Mouse (Mus musculus) liver, embryonic 16.5 days (tissue): ENCODE measurements around the gene Pgs1. TPM values are rescaled to one million over a fixed set of nuclear protein-coding genes. Genes with fewer than 3 reads are reported as not detected.

Experiments used
- ATAC-seq: fragments of 200-750 bp; cut with Nextera tagmentation; 2 replicates; pipeline ENCODE4 v1.8.0; 2017; ENCODE audit warnings: low read depth, mild to moderate bottlenecking, moderate number of reproducible peaks, moderate library complexity
- H3K27ac ChIP-seq: fragments of 300-500 bp; sonication (generic); 2 replicates; pipeline ENCODE4 v1.5.1; 2014; ENCODE audit warnings: mild to moderate bottlenecking, low read length
- H3K27me3 ChIP-seq: fragments of 300-500 bp; sonication (generic); 2 replicates; pipeline ENCODE4 v1.6.1; 2014; ENCODE audit warnings: low read depth, low read length, mixed read lengths; ENCODE audit not compliant: control insufficient read depth, insufficient read depth
- H3K36me3 ChIP-seq: fragments of 300-500 bp; sonication (generic); 2 replicates; pipeline ENCODE4 v1.6.1; 2014; ENCODE audit warnings: mild to moderate bottlenecking; ENCODE audit not compliant: control insufficient read depth, insufficient read depth
- H3K4me1 ChIP-seq: fragments of 300-500 bp; sonication (generic); 2 replicates; pipeline ENCODE4 v1.6.1; 2014; ENCODE audit warnings: low read depth, low read length, mixed read lengths; ENCODE audit not compliant: control insufficient read depth
- H3K4me2 ChIP-seq: fragments of 300-500 bp; sonication (generic); 2 replicates; pipeline ENCODE4 v1.6.1; 2014; ENCODE audit warnings: low read depth, low read length, mixed read lengths
- H3K4me3 ChIP-seq: fragments of 300-500 bp; sonication (generic); 2 replicates; pipeline ENCODE4 v1.5.1; 2014; ENCODE audit warnings: low read depth, mild to moderate bottlenecking, low read length
- H3K9ac ChIP-seq: fragments of 300-500 bp; sonication (generic); 2 replicates; pipeline ENCODE4 v1.6.1; 2014; ENCODE audit warnings: low read depth, low read length
- H3K9me3 ChIP-seq: fragments of 300-500 bp; sonication (generic); replicated peaks from 2 replicates; pipeline ENCODE4 v1.6.1; 2016; ENCODE audit warnings: low read length; ENCODE audit not compliant: control insufficient read depth
- WGBS: fragments of 180-500 bp; shearing (Covaris S2); extraction: QIAGEN DNeasy Blood & Tissue Kit; methylation state at CpG from one replicate; pipeline ENCODE4 v1.1.7; 2014; ENCODE audit not compliant: insufficient replicate concordance; 5-methylcytosine and 5-hydroxymethylcytosine counted together
- polyA plus RNA-seq: library from polyadenylated mRNA; unstranded; fragments of >200 nt; fragmentation: Nextera tagmentation; extraction: Ambion mirVana; gene quantifications from 2 replicates; pipeline ENCODE4 v1.2.1, GENCODE M21; 2015

Pgs1 gene
- polyA plus RNA-seq, 1 experiment from 2014 or later, result 13.7 TPM

DNA sequence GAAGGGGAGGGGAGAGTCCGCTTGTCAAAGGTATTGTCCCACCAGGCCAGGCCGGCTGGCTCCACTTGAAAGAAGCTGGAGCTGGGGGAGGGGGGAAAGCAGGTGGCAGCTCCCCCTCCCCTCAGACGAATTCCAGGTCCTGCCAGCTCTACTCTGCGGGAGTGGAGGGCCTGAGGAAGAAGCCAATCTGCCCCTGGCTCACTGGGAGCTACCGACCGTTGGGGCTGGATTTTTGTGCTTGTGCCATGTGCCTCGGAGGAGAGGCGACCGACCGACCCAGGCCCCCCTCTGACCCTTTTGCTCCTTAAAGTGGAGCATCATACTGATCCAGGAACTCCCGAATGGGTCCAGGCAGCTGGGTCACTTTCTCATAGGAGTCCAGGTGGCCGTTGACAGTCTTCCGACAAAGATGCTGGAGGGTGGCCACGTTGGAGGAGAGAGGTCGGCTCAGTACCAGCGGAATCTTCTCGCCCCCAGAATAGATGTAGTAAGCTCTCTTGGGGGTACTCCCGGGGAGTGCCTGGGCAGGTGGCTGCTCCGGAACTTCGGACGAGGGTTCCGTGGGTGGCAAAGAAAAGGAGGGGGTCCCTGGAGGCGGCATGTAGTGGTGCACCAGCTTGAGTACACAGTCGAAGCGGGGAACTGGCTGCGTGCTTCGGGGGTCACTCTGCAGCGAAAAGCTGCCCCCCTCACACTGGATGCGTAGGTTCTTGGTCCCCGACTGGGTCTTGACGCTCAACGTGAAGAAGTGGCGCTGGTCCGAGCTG lies 18.7 kb upstream of the Pgs1 start:
- Histone ChIP-seq H3K27ac (no peak overlapping the region), H3K4me1 (peaks cover 49% of the 10 kb centered on the region), H3K9me3 (no peaks in the 10 kb centered on the region), H3K36me3 (peaks cover 8% of the 10 kb centered on the region; the same call in 1 of the 2 replicates), H3K27me3 (peaks cover 58% of the 10 kb centered on the region), H3K9ac (peak overlapping the region; percentile 82), H3K4me3 (peak overlapping the region; percentile 77), H3K4me2 (peak overlapping the region; percentile 81)
- no peak for ATAC-seq
- 29% methylated on average over 34 of the region's 34 CpGs for WGBS

GRCm38 (mm10) chr11:117968016-117968671 lies 17.9 kb upstream of the Pgs1 start:
- H3K27ac ChIP-seq, result peak overlapping the region; percentile 88
- 1% methylated on average over 64 of the region's 64 CpGs for WGBS
- no peak for ATAC-seq
- peak overlapping the region; percentile 77 for H3K4me3 ChIP-seq
- peak overlapping the region; percentile 82 for H3K9ac ChIP-seq
- peaks cover 8% of the 10 kb centered on the region; the same call in 1 of the 2 replicates for H3K36me3 ChIP-seq
- H3K9me3 ChIP-seq, result no peaks in the 10 kb centered on the region
- H3K4me1 ChIP-seq, result peaks cover 44% of the 10 kb centered on the region
- H3K4me2 ChIP-seq, result peak overlapping the region; percentile 81
- peaks cover 58% of the 10 kb centered on the region for H3K27me3 ChIP-seq

DNA sequence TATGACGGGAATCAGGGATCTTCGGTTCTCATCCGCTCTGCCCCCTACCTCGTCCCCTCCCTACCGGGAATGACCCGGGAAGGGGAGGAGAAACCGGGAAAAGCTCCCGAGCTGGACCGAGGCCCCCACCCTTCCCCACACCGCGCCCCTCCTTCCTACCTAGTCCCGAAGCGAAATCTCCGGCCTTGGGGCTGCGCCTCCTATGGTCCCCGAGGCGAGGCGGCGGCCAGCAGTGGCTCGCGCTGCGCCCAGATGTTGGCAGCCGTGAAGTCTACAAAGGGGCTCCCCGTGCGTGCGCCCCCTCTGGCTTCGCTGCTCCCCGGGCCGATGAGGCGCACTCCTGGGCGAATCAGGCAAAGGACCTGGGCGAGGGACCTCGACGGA lies 17.4 kb upstream of the Pgs1 start:
- peak overlapping the region; percentile 77 for H3K4me3 ChIP-seq
- H3K36me3 ChIP-seq, result peaks cover 8% of the 10 kb centered on the region; the same call in 1 of the 2 replicates
- H3K4me1 ChIP-seq, result peaks cover 39% of the 10 kb centered on the region
- peak overlapping the region; percentile 82 for H3K9ac ChIP-seq
- peak; percentile 41 for ATAC-seq
- H3K4me2 ChIP-seq, result peak overlapping the region; percentile 81
- peaks cover 55% of the 10 kb centered on the region for H3K27me3 ChIP-seq
- under 1% methylated on average over 34 of the region's 34 CpGs for WGBS
- peak overlapping the region; percentile 88 for H3K27ac ChIP-seq
- no peaks in the 10 kb centered on the region for H3K9me3 ChIP-seq

DNA sequence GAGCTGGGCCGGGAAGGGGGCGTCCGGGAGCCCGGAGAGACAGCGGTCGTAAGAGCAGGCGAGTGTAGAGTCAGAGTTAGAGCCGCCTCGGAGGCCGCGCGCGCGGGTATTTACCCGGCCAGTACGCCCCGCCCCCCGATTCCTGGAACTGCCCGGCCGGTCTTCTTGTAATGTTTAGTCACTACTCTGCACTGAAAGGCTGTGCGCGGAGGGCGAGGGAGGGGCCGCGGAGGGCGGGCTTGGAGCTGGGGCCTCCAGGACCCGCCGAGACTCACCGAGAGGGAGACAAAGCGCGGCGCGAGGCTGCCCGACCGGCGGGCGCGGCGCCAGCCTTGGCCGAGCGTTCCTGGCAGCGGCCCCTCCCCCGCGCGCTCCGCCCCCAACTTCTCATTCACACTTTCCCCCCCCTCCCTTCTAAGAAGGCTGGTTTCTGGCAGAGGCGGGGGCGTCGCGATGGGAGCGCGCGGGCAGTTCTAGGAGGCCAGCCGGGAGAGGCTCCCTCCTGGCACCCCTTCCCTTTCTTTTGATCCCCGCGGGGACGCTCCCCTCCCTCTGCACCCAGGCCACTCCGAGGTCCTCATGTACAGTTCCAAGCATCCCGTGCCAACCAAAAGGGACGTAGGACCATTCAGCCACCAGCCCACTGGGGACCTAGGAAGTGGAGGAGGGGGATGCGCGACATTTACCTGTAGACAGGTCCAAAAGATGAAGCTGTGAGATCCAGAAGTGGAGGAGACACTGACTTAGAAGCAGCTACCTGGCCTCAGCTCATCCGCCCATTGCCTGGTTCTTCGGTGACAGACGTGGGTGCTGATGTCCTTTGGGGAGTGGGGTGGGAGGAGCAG lies 16.8 kb upstream of the Pgs1 start:
- H3K4me3 ChIP-seq, result peak overlapping the region; percentile 77
- peak; percentile 92 for ATAC-seq
- WGBS, result under 1% methylated on average over 46 of the region's 65 CpGs
- peaks cover 58% of the 10 kb centered on the region for H3K27me3 ChIP-seq
- no peaks in the 10 kb centered on the region for H3K9me3 ChIP-seq
- peaks cover 33% of the 10 kb centered on the region for H3K4me1 ChIP-seq
- H3K36me3 ChIP-seq, result peaks cover 8% of the 10 kb centered on the region; the same call in 1 of the 2 replicates
- peak overlapping the region; percentile 88 for H3K27ac ChIP-seq
- H3K4me2 ChIP-seq, result peak overlapping the region; percentile 81
- peak overlapping the region; percentile 82 for H3K9ac ChIP-seq

GRCm38 (mm10) chr11:117969945-117970872 lies 15.9 kb upstream of the Pgs1 start, which contains the start of gene Socs3:
Socs3 (minus strand) TSS chr11:117970047.
- ATAC-seq, result peak; percentile 65
- Histone ChIP-seq H3K9me3 (no peaks in the 10 kb centered on the region), H3K36me3 (peaks cover 8% of the 10 kb centered on the region; the same call in 1 of the 2 replicates), H3K4me2 (peak within 1 kb of the TSS; percentile 81), H3K4me3 (peak within 1 kb of the TSS; percentile 77), H3K4me1 (peaks cover 25% of the 10 kb centered on the region), H3K9ac (peak within 1 kb of the TSS; percentile 82), H3K27ac (peak within 1 kb of the TSS; percentile 88), H3K27me3 (peaks cover 62% of the 10 kb centered on the region)
- 8% methylated on average over 21 of the region's 21 CpGs for WGBS

GRCm38 (mm10) chr11:117971100-117971499 lies 15.0 kb upstream of the Pgs1 start:
- no peak overlapping the region for H3K4me2 ChIP-seq
- 75% methylated on average over 6 of the region's 6 CpGs for WGBS
- H3K4me3 ChIP-seq, result no peak overlapping the region
- H3K9ac ChIP-seq, result no peak overlapping the region
- H3K27ac ChIP-seq, result no peak overlapping the region
- H3K36me3 ChIP-seq, result peaks cover 8% of the 10 kb centered on the region; the same call in 1 of the 2 replicates
- peaks cover 20% of the 10 kb centered on the region for H3K4me1 ChIP-seq
- H3K27me3 ChIP-seq, result peaks cover 56% of the 10 kb centered on the region
- H3K9me3 ChIP-seq, result no peaks in the 10 kb centered on the region
- ATAC-seq, result no peak

- peaks cover 8% of the 10 kb centered on the region; the same call in 1 of the 2 replicates for H3K36me3 ChIP-seq
- H3K27ac ChIP-seq, result no peak overlapping the region
- H3K9me3 ChIP-seq, result no peaks in the 10 kb centered on the region
- H3K9ac ChIP-seq, result no peak overlapping the region
- no peak overlapping the region for H3K4me3 ChIP-seq
- no peak overlapping the region for H3K4me2 ChIP-seq
- 45% methylated on average over 2 of the region's 2 CpGs for WGBS
- ATAC-seq, result no peak
- peaks cover 20% of the 10 kb centered on the region for H3K4me1 ChIP-seq
- peaks cover 49% of the 10 kb centered on the region for H3K27me3 ChIP-seq
Observed at GRCm38 (mm10) chr11:117971646-117972242, 14.3 kb upstream of the Pgs1 start.
